Mouse (Mus musculus): Measurements from ENCODE around the gene Olfr959. TPM values are rescaled to one million over a fixed set of nuclear protein-coding genes. Genes with fewer than 3 reads are reported as not detected.

Olfr959 gene
- total RNA-seq, 2 experiments from 2014 or later: not detected

Other genes with a start within 250 kb of the Olfr959 start
- gene Olfr948, start 249.5 kb downstream of the Olfr959 start, total RNA-seq (2021): not detected
- not detected for gene Olfr951, start 188.2 kb downstream of the Olfr959 start, total RNA-seq (2021)
- not detected for gene Olfr952, start 148.4 kb downstream of the Olfr959 start, total RNA-seq (2021)
- not detected for gene Olfr954, start 118.9 kb downstream of the Olfr959 start, total RNA-seq (2021)
- not detected for gene Olfr955, start 103.6 kb downstream of the Olfr959 start, total RNA-seq (2021)
- gene Olfr44, start 81.6 kb downstream of the Olfr959 start, total RNA-seq (2021): not detected
- gene Olfr957, start 59.8 kb downstream of the Olfr959 start, total RNA-seq (2021): not detected
- not detected for gene Olfr958, start 21.5 kb downstream of the Olfr959 start, total RNA-seq (2021)
- under 1 TPM; 0.36 to 0.78 TPM for gene AW551984, start 28.8 kb upstream of the Olfr959 start, total RNA-seq (2021)
- gene Olfr148, start 35.1 kb upstream of the Olfr959 start, total RNA-seq (2021): not detected
- not detected for gene Olfr960, start 45.8 kb upstream of the Olfr959 start, total RNA-seq (2021)
- not detected for gene Olfr961, start 69.5 kb upstream of the Olfr959 start, total RNA-seq (2021)
- not detected for gene Olfr963, start 91.6 kb upstream of the Olfr959 start, total RNA-seq (2021)
- not detected for gene Olfr149, start 131.5 kb upstream of the Olfr959 start, total RNA-seq (2021)
- gene Olfr965, start 135.8 kb upstream of the Olfr959 start, total RNA-seq (2021): not detected
- gene Olfr150, start 155.4 kb upstream of the Olfr959 start, total RNA-seq (2021): not detected
- gene Olfr967, start 170.7 kb upstream of the Olfr959 start, total RNA-seq (2021): not detected
- gene Olfr968, start 207.7 kb upstream of the Olfr959 start, total RNA-seq (2021): not detected
- gene Olfr969, start 215.4 kb upstream of the Olfr959 start, total RNA-seq (2021): not detected
- not detected for gene Olfr970, start 233.3 kb upstream of the Olfr959 start, total RNA-seq (2021)